Mouse (Mus musculus) 3T3-L1 (cell line): ENCODE data around the gene Gm2026.
"Not testable (repeated sequence)": the region's sequence is repeated elsewhere in the genome, so short reads cannot be mapped to it uniquely, and the experiment has no call there.

Experiments used
- DNase-seq: peaks from one replicate; pipeline ENCODE4 v3.0.0-alpha.2; 2015; ENCODE audit warnings: low read depth, low spot score

Gene Gm2026

GRCm38 (mm10) chr2:175965031-175965430 is at the start of gene Gm2026:
TSS of gene Gm2026 (plus strand) at chr2:175965331.
- DNase-seq = not testable (repeated sequence)

GRCm38 (mm10) chr2:175931000-175931399 is 34.1 kb upstream of the Gm2026 start, which contains the start of gene Zfp966:
TSS of gene Zfp966 (minus strand) at chr2:175931100.
- DNase-seq = not testable (repeated sequence)
